Mouse (Mus musculus) liver, embryonic 14.5 days (tissue): ENCODE data around the gene Plekhg2.

ENCODE experiments used
- CTCF ChIP-seq: IDR thresholded peaks from 2 replicates; pipeline ENCODE4 v1.5.1; 2016; ENCODE audit warnings: antibody characterized with exemption, low read depth, control low read depth
- EP300 ChIP-seq: IDR thresholded peaks from 2 replicates; pipeline ENCODE4 v1.6.1; 2016; ENCODE audit warnings: antibody characterized with exemption, low read depth

- TF ChIP-seq CTCF (no peak), EP300 (no peak)
Measured at GRCm38 (mm10) chr7:28383606-28384005, 11.2 kb upstream of the Plekhg2 start.
